Comparison of ENCODE assay signal across 8 mouse cellular contexts in the genomic region with DNA sequence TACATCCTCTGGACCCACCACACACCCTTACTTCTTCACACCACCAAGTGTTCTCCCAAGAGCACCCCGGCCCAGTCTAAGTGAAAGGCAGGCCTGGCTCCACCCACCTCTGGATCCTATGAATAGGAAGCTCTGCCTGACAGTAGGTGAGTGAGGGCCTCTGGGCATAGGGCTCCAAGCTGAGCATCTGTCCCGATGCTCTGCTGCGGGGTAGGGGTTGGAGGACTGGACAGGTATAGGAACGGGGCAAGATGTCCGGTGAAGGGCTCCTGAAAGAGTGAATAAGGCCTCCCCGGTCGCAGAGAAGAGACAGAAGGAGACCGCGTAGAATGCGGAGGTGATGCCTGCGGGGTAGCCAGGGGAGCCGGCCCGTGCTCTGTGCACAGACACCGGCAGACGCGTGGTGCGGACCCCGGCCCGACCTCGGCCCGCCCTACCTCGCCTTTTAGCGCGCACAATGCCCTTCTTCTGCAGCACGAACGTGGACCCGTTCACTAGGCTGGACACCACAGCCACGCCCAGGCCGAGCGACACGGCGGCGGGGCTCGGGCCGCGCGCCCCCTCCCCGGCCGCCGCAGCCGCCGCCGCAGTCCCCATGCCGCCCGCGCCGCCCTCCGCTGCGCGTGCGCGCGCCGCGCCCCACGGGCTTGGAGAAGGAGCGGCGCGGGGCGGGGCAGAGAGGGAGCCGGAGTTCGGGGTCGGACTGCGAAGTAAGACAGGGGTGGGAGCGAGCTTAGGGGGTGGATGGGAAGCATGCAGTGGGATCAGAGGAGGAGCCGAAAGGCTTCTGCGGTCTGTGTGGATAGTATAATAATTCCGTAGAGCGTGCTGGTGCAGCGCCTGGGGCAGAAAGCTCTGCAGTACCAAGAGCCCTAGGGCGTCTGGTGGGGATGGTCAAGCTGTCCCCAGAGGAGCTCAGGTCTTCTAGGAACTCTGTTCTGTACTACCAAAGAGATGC. TPM values are rescaled to one million over a fixed set of nuclear protein-coding genes. Genes with fewer than 3 reads are reported as not detected.
DNase-seq lines count a peak whose midpoint lies in the region; ATAC-seq lines count a peak whose summit lies in the region.

No protein-coding gene starts in this region.

- under 1% methylated on average over 50 of the region's 71 CpGs for WGBS in intestine, embryonic 16.5 days
- WGBS in midbrain, embryonic 10.5 days, result under 1% methylated on average over 68 of the region's 71 CpGs

- no peaks in the 10 kb centered on the region for H3K36me3 ChIP-seq in intestine, embryonic 16.5 days (ENCODE audit: control insufficient read depth, insufficient read depth, low read length)
- no peaks in the 10 kb centered on the region for H3K36me3 ChIP-seq in midbrain, embryonic 10.5 days

- H3K9me3 ChIP-seq in intestine, embryonic 16.5 days (ENCODE audit: control insufficient read depth, low read length), result no peaks in the 10 kb centered on the region
- H3K9me3 ChIP-seq in midbrain, embryonic 10.5 days (replicated peaks), result no peaks in the 10 kb centered on the region

- H3K27ac ChIP-seq in intestine, embryonic 16.5 days (ENCODE audit: low read length), result peak overlapping the region; percentile 51
- peak overlapping the region; percentile 87 for H3K27ac ChIP-seq in midbrain, embryonic 10.5 days (replicated peaks)

- peak overlapping the region; percentile 80 for H3K4me2 ChIP-seq in intestine, embryonic 16.5 days (ENCODE audit: low read depth, low read length)

- peaks cover 5% of the 10 kb centered on the region; the same call in 1 of the 2 replicates for H3K4me1 ChIP-seq in intestine, embryonic 16.5 days (ENCODE audit: control insufficient read depth, insufficient read depth, low read length)
- peaks cover 12% of the 10 kb centered on the region for H3K4me1 ChIP-seq in midbrain, embryonic 10.5 days

- H3K4me3 ChIP-seq in intestine, embryonic 16.5 days (ENCODE audit: low read length), result peak overlapping the region; percentile 83
- H3K4me3 ChIP-seq in midbrain, embryonic 10.5 days, result peak overlapping the region; percentile 77

- no peaks in the 10 kb centered on the region for H3K27me3 ChIP-seq in intestine, embryonic 16.5 days (replicated peaks; ENCODE audit: control insufficient read depth, insufficient read depth, low read length)
- no peaks in the 10 kb centered on the region; the same call in 1 of the 2 replicates for H3K27me3 ChIP-seq in midbrain, embryonic 10.5 days (ENCODE audit: low read depth, poor library complexity, severe bottlenecking)

- peak; percentile 96 for ATAC-seq in intestine, embryonic 16.5 days

- intact Hi-C loops in left cerebral cortex, postnatal 4 days (cut with DNase I), result no loop called here

- H3K9ac ChIP-seq in intestine, embryonic 16.5 days (ENCODE audit: low read depth, low read length), result peak overlapping the region; percentile 87

- peak; percentile 36 to 60 for DNase-seq in urinary bladder, adult 18-20 months (ENCODE audit: low spot score in 2 of 2)
- no peak for DNase-seq in urinary bladder, postnatal 10 days (ENCODE audit: low spot score)
- peak; percentile 78 for DNase-seq in embryo, embryonic 9.5 days (ENCODE audit: extremely low spot score)
- DNase-seq in gastrocnemius, postnatal 4 days (ENCODE audit: low spot score in 2 of 2), result peak; percentile 44 to 74
- DNase-seq in left cerebral cortex, postnatal 4 days, result peak; percentile 72
- peak; percentile 79 for DNase-seq in midbrain, embryonic 10.5 days (ENCODE audit: low spot score)
- DNase-seq in skeletal muscle tissue, adult 2 months (ENCODE audit: low read depth, low spot score), result peak; percentile 27

RNA-seq across cellular contexts. Expression of gene Nipa1, which starts 0.5 kb away (rescaled TPM):
- 1 to 10 TPM; 4.1 to 4.2 TPM for total RNA-seq in gastrocnemius, postnatal 4 days (2021)
- polyA plus RNA-seq in intestine, embryonic 16.5 days (2015; fragmentation: Nextera tagmentation; extraction: Ambion mirVana), result 2.9 and 3.7 TPM in 2 replicates
- 10 to 100 TPM; 65.4 to 66.1 TPM for total RNA-seq in left cerebral cortex, postnatal 4 days (2021)
- polyA plus RNA-seq in midbrain, embryonic 10.5 days (2016; fragmentation: Nextera tagmentation; extraction: Ambion mirVana), result 8.9 and 10.4 TPM in 2 replicates

RNA-seq across cellular contexts. Expression of gene Herc2, which starts 30.7 kb away (rescaled TPM):
- 10 to 100 TPM; 36.4 to 37.7 TPM for total RNA-seq in gastrocnemius, postnatal 4 days (2021)
- 15.5 and 16.7 TPM in 2 replicates for polyA plus RNA-seq in intestine, embryonic 16.5 days (2015; fragmentation: Nextera tagmentation; extraction: Ambion mirVana)
- 100 to 1,000 TPM; 130 to 131 TPM for total RNA-seq in left cerebral cortex, postnatal 4 days (2021)
- polyA plus RNA-seq in midbrain, embryonic 10.5 days (2016; fragmentation: Nextera tagmentation; extraction: Ambion mirVana), result 19.9 and 23.5 TPM in 2 replicates

RNA-seq across cellular contexts. Expression of gene Nipa2, which starts 57.0 kb away (rescaled TPM):
- 10 to 100 TPM; 31.5 to 32.4 TPM for total RNA-seq in gastrocnemius, postnatal 4 days (2021)
- 55.9 and 71.0 TPM in 2 replicates for polyA plus RNA-seq in intestine, embryonic 16.5 days (2015; fragmentation: Nextera tagmentation; extraction: Ambion mirVana)
- total RNA-seq in left cerebral cortex, postnatal 4 days (2021), result 10 to 100 TPM; 43.1 to 52.5 TPM
- polyA plus RNA-seq in midbrain, embryonic 10.5 days (2016; fragmentation: Nextera tagmentation; extraction: Ambion mirVana), result 37.5 and 39.5 TPM in 2 replicates

Comparison
In these comparisons a context has a peak if more than half of its experiments do, and no peak if none do; other contexts are left out.
1. RNA of gene Nipa1, which starts 0.5 kb away (total RNA-seq): 65.4 to 66.1 TPM in left cerebral cortex, postnatal 4 days; 4.1 to 4.2 TPM in gastrocnemius, postnatal 4 days; every median in the first group is over 10 times any median in the second.